Mouse (Mus musculus) spleen, postnatal 4 days (tissue): ENCODE results near the gene Slco2a1.

Experiments used
- DNase-seq, 2 experiments: peaks; one replicate each; pipeline ENCODE4 v3.0.0; 2022; ENCODE audit warnings: low spot score in 2 of 2

Slco2a1 gene

DNA sequence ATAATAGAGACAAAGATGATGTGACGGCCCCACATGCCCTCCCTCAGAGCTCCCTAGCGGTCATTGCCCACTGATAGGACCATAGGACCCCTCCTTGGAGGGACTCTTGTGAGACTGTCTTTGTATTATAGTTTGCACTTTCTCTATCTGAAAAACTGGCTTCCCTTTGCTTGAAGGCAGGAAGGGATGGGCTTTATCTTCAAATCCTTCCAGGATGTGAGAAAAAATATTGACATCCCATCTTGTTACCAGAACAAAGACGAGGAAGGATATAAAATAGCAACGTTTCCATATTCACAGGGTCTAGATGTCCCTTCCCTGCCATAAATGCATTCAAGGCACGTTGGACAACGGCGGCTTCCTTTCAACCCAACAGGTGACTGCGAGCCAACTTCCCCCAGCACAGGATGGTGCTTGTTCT lies 48.5 kb downstream of the Slco2a1 start:
- DNase-seq, result no peak

DNA sequence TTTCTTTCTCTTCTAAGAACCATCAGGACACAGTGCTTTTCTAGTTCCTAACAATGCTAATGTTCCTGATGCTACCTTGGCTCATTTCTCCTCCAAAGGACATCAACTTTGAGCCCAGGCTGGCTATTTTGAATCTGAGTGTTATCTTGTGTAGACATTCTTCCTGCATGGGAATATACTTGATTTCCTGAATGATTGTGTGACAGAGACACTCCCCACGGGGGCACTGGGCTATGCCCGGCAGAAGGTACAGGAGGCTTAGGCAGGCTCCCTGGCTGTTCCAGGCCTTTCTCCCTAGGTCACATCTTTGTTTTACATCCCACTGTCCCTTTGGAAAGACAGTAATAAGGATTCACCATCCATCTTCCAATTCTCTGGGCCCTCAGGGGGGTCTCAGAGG lies 49.8 kb downstream of the Slco2a1 start:
- no peak for DNase-seq

DNA sequence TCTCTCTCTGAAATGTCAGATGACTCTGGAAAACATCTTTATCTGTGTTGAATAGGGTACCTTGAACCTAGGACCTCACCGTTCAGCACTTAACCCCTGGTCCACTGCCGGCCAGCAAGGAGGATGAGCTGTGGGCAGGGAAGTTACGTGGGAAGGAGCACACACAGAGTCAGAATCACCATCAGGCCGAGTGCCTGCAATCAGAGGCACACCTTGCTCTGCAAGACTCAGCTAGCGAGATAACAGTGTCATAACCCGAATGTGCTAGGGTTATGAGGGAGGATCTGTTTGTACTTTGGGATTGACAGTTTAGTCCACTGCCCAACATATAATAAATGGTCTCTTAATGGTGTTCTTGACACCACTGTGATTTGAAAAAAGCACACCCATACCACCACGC lies 50.2 kb downstream of the Slco2a1 start:
- no peak for DNase-seq

DNA sequence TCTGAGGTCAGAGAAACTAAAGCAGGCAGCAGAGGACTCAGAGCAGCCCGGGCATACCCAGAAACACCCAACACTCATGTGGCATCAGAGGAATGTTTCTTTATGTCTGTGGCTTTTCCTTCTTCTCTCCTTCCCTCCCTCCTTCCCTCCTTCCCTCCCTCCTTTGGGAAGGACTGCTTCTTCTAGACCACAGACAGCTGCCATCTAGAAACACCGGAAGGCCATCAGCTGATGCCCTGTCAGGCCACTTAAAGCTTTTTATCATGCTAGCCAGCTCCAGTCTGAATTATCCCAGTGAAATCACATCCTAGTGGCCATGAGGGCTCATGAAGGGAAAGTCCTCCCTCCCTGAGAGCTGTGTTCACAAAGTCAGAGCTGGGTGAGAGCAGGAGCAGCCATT lies 52.1 kb downstream of the Slco2a1 start:
- DNase-seq, result no peak

DNA sequence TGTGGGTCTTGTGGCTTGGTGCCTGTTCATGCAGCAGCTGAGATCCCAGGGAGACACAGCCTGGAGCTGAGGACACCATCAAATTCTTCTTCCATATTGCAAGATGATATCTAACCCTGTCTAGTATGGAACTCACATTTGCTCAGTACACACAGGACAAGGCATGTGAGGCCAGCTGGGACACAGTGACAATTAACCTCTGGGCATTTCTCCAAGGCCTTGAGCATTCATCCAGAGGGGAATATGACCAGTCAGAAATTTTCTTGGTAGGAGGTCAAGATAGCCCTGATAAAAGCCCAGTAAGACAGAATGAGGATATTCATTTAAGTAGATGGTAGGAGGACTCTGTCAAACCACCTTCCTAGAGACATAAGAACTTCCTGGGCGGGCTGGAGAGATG lies 56.9 kb downstream of the Slco2a1 start:
- no peak for DNase-seq

DNA sequence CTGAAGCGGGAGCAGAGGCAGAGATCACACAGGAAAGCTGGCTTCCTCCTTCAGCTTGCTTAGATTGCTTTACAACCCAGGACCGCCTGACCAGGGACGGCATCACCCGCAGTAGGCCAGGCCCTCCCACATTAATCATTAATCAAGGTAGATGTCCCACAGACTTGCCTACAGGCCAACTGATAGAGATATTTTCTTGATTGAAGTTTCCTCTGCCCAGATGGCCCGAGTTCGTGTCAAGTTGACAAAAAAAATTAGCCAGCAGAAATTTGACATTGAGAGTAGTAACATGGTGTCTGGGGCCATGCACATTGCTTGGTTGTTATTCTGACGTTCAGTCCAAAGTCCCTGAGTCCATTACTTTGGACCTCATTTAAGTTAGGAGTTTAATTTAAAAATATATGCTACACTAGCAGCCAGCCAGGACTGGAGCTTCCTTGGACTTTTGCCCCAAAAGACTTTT lies 60.6 kb downstream of the Slco2a1 start:
- no peak for DNase-seq

DNA sequence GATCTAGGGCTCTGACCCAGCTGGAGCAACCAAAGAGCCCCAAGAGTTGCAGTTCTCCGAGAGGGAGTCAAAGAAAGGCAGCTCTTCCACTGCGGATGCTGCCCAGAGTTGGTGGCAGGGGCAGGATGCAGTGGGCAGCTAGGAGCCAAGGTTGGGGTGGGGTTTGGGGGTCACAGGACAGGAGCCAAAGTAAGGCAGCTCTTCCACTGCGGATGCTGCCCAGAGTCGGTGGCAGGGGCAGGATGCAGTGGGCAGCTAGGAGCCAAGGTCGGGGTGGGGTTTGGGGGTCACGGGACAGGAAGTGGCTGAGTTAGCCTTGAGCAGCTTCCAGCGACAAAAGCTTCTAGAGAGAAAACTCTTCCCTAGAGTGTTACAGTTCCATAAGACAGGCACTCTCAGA lies 65.3 kb downstream of the Slco2a1 start:
- no peak for DNase-seq

DNA sequence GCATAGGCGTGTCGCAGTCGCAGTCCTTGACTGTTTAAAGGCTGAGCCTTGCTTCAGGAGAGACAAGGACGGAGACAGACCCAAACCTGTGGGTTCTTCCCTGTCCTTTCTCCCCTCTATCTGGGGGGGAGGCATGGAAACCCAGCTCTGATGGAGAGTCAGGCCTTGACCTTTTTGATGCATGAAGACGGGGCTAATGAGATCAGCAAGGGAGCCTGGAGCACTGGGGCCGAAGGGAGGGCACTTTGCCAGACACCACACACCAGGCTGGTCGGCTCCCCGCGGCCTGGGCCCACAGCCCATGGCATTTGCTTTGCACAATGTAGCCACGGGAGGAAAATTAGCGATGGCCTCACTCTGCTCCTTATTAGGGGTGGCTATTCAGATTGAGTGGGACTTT lies 66.5 kb downstream of the Slco2a1 start:
- no peak for DNase-seq

DNA sequence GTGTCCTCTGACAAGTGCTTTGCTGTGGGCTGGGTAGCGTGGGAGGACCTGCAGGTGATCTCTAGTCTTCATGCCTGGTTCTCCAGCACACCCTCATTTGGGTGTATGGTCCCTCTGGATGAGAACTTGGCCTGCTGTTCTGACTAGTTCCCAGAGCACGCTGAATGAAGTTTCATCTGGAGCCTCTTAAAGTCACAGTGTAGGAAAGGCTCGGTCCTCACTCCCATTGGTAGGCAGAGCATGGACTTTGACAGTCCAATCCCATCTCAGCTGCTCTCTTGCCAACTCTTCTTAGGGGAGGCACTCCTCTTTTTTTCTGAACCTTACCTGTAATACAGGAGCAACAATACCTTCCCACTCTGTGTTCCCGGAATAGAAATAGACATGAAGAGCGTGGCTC lies 67.7 kb downstream of the Slco2a1 start:
- no peak for DNase-seq

DNA sequence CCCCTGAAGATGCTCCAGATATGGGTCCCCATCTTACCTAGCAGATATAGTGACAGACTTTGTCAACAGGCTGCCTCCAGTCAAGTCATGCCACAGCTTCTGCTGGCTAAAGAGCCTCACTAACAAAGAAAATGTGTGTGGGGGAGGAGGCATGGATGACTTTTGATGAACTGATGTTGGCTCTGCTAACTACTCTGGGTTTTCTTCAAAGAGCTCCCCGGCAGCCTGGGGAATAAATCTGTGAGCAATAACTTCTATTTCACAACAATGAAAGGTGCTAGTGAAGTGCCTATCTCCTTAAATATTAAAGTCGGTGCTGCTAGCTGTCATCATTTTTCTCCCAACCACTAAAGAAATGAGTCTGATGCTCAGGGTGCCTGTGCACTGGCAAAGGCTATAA lies 72.0 kb downstream of the Slco2a1 start:
- no peak for DNase-seq

DNA sequence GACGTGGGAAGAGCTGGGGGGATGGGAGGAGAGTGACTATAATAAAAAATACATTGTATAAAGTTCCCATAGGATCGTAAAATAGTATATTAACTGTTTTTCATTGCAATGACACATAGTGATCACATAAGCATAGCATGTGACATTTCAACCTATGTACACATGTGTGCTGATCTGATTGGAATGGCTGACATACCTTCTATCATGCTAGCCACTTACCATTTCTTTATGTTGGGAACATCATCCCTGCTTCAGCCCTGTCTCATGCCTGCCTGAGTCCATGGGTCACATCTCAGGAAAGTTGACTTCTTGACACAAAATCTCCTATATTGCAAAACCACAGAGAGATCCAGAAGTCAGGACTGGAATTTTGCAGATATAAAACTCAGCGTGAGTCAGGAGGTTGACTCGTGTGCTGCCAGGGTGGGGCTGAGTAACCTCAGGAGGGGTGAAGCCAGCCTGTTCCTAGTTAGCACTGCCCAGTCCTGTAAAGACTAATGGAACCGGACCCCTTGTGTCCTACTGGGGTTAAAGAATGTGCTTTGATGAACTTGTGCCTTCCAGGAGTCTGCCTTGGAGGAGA lies 73.0 kb downstream of the Slco2a1 start:
- DNase-seq, result no peak

DNA sequence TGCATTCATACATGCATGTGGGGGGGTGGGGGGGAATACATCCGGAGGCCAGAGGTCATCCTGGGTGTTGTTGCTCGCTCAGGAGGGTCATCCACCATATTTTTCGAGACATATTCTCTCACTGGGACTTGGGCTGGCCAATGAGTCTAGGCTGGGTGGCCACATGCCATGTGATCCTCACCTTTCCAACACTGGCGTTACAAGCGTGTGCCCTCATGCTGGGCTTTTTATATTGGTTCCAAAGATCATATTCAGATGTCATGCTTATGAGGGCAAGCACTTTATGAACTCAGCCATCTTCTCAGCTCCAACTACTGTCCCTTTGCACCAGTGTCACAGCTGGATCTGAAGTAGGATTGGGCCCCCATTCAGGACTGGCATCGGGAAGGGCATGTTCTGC lies 75.1 kb downstream of the Slco2a1 start:
- DNase-seq, result no peak

DNA sequence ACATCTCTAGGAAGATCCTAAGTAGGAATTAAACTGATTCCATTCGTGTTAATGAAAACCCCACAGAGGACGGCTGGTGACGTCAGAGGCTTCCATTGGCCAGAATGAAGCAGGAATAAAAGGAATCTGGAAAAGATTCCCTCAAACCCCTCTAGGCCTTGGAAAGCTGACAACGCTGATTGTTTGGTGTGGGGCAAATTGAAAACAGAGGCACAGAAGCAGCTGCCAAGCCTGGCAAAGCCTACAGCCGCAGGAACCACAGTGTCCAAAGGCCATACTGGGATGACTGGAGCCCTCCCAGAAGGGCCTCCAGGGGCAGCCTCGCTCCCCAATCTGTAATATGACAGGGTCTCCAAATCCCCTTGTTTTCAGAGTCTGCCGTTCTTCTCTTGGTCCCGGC lies 78.3 kb downstream of the Slco2a1 start:
- DNase-seq, result no peak

DNA sequence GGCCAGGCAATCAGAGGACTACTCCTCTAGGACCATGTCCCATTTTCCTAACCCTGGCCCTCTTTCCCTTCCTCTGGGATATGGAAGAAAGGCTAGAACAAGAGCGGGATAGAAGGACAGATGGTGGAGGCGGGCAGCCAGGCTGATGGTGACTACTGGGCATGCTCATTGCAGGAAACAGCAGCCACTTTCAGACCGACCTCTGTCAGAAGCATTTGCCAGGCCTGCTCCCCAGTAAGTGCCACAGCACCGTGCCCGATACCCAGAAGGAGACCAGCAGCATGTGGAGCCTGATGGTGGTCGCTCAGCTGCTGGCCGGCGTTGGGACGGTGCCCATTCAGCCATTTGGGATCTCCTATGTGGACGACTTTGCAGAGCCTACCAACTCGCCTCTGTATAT lies 79.1 kb downstream of the Slco2a1 start:
- no peak for DNase-seq

DNA sequence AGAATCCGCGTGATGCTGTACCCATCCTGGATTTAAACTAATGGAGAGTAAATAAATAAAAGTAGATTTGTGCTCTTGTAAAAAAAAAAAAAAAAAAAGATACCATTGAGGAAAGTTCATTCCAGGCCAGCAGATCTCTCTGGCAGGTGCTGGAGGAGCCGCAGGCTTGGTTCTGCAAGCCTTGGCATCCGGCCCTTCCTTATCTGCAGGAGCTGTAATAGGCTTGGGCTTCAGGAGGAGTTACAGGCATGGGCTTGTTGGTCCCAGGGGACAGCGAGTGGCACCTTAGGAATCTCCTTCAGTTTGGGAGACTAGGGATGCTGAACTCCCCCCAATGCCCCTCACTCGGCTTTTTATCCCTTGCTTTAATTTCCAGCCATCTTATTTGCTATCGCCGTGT lies 80.3 kb downstream of the Slco2a1 start:
- DNase-seq, result no peak

DNA sequence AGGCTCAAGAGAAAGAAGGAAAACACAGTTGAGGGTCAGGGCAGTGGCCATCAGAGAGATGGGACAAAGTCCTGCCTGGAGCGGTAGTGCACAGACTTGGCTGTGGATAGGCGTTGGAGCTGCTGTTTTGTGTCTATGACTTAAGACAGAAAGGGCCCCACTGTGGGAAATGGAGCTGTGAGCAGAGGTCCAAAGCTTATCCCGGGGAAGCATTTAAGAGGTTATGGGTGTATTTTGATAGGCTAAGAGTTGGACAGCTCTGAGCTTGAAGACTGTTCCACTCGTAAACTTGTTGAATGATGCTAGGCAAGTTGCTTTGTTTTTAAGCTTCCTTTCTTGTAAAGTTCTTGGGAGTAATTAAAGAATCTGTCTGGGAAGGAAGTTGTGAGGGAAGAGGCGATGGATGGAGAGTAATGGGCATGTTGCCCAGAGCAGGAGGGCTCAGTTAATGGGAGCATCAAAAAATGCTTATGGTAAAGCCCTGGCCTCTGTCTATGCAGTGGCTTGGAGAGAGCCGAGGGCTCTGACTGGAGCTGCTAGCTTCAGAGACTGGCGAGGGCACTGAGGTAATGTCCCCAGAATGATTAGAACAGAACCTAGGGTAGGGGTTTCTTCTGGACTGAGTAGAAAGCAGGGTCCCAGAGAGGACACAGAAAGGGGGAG lies 83.2 kb downstream of the Slco2a1 start:
- no peak for DNase-seq

DNA sequence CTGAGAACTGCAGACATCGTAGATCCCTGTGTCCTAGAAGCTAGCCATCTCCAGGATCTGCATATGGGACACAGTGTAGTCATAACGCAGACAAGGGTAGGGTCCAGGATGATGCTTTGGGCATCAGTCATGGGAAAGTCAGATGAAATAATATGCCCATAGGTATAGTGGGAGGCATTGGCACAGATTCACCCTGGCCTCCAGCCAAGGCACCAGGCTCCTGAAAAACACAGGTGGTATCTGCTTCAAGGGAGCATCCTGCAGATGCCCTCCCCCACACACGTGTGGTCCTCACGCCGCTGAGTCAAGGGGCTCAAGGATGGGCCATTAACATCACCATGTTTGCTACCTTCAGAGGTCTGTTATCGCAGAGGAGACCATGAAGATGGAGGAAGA lies 83.7 kb downstream of the Slco2a1 start:
- no peak for DNase-seq

DNA sequence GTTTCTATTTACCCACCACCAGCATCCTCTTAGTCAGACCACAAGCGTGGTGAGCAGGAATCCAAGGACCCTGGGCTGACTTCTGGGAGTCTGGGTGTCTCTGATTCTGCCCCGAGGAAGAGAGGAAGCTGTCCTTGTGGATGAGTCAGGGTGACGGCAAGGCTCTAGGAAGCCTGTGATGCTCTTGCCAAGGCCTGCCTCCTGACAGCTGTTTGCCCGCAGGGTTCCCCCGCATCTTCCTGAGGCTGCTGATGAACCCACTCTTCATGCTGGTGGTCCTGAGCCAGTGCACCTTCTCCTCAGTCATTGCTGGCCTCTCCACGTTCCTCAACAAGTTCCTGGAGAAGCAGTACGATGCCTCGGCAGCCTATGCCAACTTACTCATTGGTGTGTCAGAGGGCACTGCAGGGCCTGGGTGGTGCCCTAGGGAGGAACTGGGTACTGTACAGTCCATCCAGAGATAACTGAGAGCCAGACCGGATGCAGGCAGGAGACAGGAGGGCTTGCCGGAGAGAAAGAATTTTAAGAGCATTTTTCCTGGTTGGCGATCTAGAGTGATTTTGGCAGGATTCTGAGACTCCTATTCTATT lies 84.5 kb downstream of the Slco2a1 start:
- DNase-seq, result no peak

DNA sequence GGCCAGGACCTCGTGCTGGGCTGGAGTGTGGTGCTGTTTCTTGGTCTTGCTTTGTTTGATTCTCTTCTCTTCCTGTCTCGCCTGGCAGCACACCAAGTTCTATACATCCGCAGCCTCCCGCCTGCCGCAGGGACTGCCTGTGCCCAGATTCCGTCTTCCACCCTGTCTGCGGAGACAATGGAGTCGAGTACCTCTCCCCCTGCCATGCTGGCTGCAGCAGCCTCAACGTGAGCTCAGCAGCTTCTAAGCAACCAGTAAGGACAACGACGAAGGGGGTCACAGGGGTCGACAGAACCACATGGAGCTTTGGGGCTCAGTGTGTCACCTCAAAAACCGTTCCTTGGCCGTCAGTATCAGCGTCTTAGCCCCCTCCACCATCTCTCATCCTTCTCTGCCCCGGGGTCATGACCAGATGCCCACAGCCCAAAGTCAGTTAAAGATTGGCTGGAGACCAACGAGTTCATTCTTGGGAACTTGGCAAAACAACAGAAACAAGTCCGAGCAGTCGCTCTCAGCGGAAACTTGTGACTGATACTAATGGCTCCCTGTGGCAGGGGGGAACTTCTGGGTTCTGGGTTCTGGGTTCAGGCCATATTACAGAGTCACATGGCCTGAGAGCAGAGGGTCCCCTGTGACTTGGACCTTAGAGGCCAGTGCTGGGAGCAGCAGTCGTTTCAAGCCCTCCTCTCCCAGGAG lies 88.5 kb downstream of the Slco2a1 start:
- DNase-seq, result no peak

DNA sequence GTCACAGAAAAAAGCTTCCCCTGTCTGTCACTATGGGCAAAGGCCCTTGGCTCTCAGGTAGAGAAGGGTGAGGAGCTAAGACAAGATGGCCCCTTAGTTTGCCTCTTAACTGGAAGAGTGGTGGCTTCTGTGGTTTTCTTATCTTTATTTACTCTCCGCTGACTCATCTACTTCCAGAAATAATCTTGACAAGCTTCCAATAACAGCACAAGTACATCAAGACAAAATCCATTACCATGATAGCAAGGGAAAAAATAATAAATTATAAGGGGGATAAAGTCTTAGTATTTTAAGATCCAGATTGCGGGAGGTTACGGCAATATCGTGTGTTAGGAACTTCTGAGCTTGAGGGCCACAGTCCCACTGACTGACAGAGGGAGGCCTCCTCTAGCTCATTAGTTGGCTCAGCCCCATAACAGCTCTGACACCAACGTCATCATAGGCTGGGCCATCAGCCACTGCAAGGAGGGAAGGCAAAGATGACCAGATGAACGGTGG lies 89.7 kb downstream of the Slco2a1 start:
- DNase-seq, result no peak

DNA sequence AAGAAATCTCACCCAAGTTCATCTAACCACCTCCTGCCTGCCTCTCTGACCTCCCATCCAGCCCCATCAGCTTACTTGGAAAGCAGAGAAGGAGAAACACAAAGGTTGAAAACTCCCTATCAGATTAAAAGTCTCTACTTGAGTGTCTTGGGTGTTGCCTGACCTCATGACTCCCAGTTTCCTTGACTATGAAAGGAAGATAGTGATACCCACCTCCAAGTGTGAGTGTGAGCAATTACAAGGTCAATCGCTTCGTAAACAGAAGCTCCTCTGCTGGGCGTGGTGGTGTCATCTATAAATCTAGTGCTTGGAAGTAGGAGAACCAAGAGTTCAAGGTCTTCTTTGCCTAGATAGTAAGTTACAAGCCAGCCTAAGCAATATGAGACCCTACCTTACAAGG lies 91.7 kb downstream of the Slco2a1 start:
- no peak for DNase-seq

DNA sequence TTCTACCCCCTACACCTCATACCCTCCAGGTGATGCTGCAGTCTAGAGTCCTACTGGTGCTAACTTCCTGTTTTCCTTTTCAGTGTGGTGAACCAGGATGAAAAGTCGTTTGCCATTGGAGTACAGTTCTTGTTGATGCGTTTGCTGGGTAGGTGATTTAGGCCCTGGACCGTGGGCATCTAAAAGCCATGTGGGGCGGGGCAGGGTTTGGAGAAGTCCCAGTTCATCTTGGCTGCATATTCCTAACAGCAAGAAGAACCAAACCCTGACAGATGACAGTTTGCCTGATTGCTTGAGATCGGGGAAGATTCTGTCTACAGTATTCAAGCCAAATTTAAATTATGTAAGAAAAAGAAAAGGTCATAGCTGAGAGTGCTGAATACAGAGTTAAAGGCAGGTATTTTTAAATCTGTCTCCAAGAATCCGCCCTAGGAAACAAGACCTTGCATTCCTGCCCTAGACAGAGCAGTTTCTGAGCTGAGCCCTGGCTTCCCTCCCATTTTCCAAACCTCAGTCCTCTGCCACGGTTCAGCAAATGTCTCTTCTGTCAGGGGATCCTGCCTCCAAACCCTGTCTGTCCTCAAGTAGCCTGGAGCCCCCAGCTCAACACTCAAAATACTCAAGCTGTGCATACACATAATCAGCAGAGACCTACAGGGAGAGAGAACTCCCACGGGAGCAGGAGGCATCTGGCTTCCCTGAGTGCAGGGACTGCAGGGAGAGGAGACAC lies 93.9 kb downstream of the Slco2a1 start:
- DNase-seq, result no peak
